Mouse (Mus musculus): Measurements from ENCODE around the gene Bri3bp. TPM values are rescaled to one million over a fixed set of nuclear protein-coding genes. Genes with fewer than 3 reads are reported as not detected.
A peak's percentile ranks its signal among the peaks of the same experiment; 100 is the strongest.

Gene Bri3bp
- polyA plus RNA-seq, 1 experiment = 34.8 TPM

- H3K4me1 ChIP-seq (ENCODE audit: control insufficient read depth, insufficient read depth, low read length) = peaks cover 5% of the 10 kb centered on the region; the same call in 1 of the 2 replicates
- no peak overlapping the region for H3K27ac ChIP-seq (ENCODE audit: insufficient read depth, low read length)
- no peak for TF ChIP-seq CTCF (IDR thresholded peaks at IDR 0.05; ENCODE audit: extremely low read depth, insufficient read depth, low read length)
- TF ChIP-seq POLR2A (IDR thresholded peaks at IDR 0.05; ENCODE audit: extremely low read depth, insufficient read depth, low read length) = no peak
- no peak overlapping the region for H3K4me3 ChIP-seq (ENCODE audit: insufficient read depth, low read length)
Observed at GRCm38 (mm10) chr5:125502186-125502585, 60.8 kb downstream of the Bri3bp start.

- TF ChIP-seq CTCF (IDR thresholded peaks at IDR 0.05; ENCODE audit: extremely low read depth, insufficient read depth, low read length) (no peak), POLR2A (IDR thresholded peaks at IDR 0.05; ENCODE audit: extremely low read depth, insufficient read depth, low read length) (no peak)
- H3K4me3 ChIP-seq (ENCODE audit: insufficient read depth, low read length) = no peak overlapping the region
- H3K27ac ChIP-seq (ENCODE audit: insufficient read depth, low read length) = no peak overlapping the region
- peaks cover 5% of the 10 kb centered on the region; the same call in 1 of the 2 replicates for H3K4me1 ChIP-seq (ENCODE audit: control insufficient read depth, insufficient read depth, low read length)
Observed at GRCm38 (mm10) chr5:125503628-125504027, 62.3 kb downstream of the Bri3bp start.

- TF ChIP-seq CTCF (IDR thresholded peaks at IDR 0.05; ENCODE audit: extremely low read depth, insufficient read depth, low read length) = no peak
- TF ChIP-seq POLR2A (IDR thresholded peaks at IDR 0.05; ENCODE audit: extremely low read depth, insufficient read depth, low read length) = no peak
- Histone ChIP-seq H3K4me3 (ENCODE audit: insufficient read depth, low read length) (no peak overlapping the region), H3K4me1 (ENCODE audit: control insufficient read depth, insufficient read depth, low read length) (peaks cover 5% of the 10 kb centered on the region; the same call in 1 of the 2 replicates), H3K27ac (ENCODE audit: insufficient read depth, low read length) (no peak overlapping the region)
Observed at GRCm38 (mm10) chr5:125504692-125505091, 63.3 kb downstream of the Bri3bp start.

- no peak overlapping the region for H3K4me3 ChIP-seq (ENCODE audit: insufficient read depth, low read length)
- peaks cover 5% of the 10 kb centered on the region; the same call in 1 of the 2 replicates for H3K4me1 ChIP-seq (ENCODE audit: control insufficient read depth, insufficient read depth, low read length)
- no peak for TF ChIP-seq CTCF (IDR thresholded peaks at IDR 0.05; ENCODE audit: extremely low read depth, insufficient read depth, low read length)
- no peak for TF ChIP-seq POLR2A (IDR thresholded peaks at IDR 0.05; ENCODE audit: extremely low read depth, insufficient read depth, low read length)
- H3K27ac ChIP-seq (ENCODE audit: insufficient read depth, low read length) = no peak overlapping the region
Observed at GRCm38 (mm10) chr5:125505968-125506367, 64.6 kb downstream of the Bri3bp start.

- Histone ChIP-seq H3K27ac (ENCODE audit: insufficient read depth, low read length) (no peak overlapping the region), H3K4me1 (ENCODE audit: control insufficient read depth, insufficient read depth, low read length) (peaks cover 5% of the 10 kb centered on the region; the same call in 1 of the 2 replicates), H3K4me3 (ENCODE audit: insufficient read depth, low read length) (no peak overlapping the region)
- TF ChIP-seq CTCF (IDR thresholded peaks at IDR 0.05; ENCODE audit: extremely low read depth, insufficient read depth, low read length) = no peak
- no peak for TF ChIP-seq POLR2A (IDR thresholded peaks at IDR 0.05; ENCODE audit: extremely low read depth, insufficient read depth, low read length)
Observed at GRCm38 (mm10) chr5:125507582-125507981, 66.2 kb downstream of the Bri3bp start.

- TF ChIP-seq CTCF (IDR thresholded peaks at IDR 0.05; ENCODE audit: extremely low read depth, insufficient read depth, low read length) = no peak
- TF ChIP-seq POLR2A (IDR thresholded peaks at IDR 0.05; ENCODE audit: extremely low read depth, insufficient read depth, low read length) = no peak
- Histone ChIP-seq H3K4me1 (ENCODE audit: control insufficient read depth, insufficient read depth, low read length) (peaks cover 7% of the 10 kb centered on the region), H3K27ac (ENCODE audit: insufficient read depth, low read length) (no peak overlapping the region), H3K4me3 (ENCODE audit: insufficient read depth, low read length) (no peak overlapping the region)
Observed at GRCm38 (mm10) chr5:125508006-125508405, 66.6 kb downstream of the Bri3bp start.

- H3K4me3 ChIP-seq (ENCODE audit: insufficient read depth, low read length) = no peak overlapping the region
- no peak overlapping the region for H3K27ac ChIP-seq (ENCODE audit: insufficient read depth, low read length)
- H3K4me1 ChIP-seq (ENCODE audit: control insufficient read depth, insufficient read depth, low read length) = peaks cover 6% of the 10 kb centered on the region
- TF ChIP-seq CTCF (IDR thresholded peaks at IDR 0.05; ENCODE audit: extremely low read depth, insufficient read depth, low read length) (peak; percentile 83), POLR2A (IDR thresholded peaks at IDR 0.05; ENCODE audit: extremely low read depth, insufficient read depth, low read length) (no peak)
Observed at GRCm38 (mm10) chr5:125509541-125509940, 68.2 kb downstream of the Bri3bp start.

Other genes with a start within 250 kb of the Bri3bp start
- gene Scarb1, start 100.5 kb upstream of the Bri3bp start, polyA plus RNA-seq (2012; rRNA removed) = 32.6 and 33.8 TPM in 2 replicates
- gene Gm10382, start 52.2 kb upstream of the Bri3bp start, polyA plus RNA-seq (2012; rRNA removed) = 0.21 and 0.36 TPM in 2 replicates
- gene Ubc, start 51.4 kb upstream of the Bri3bp start, polyA plus RNA-seq (2012; rRNA removed) = 769 and 804 TPM in 2 replicates
- 16.2 and 16.9 TPM in 2 replicates for gene Dhx37, start 7.4 kb upstream of the Bri3bp start, polyA plus RNA-seq (2012; rRNA removed)
- 51.5 and 51.8 TPM in 2 replicates for gene Aacs, start 34.2 kb downstream of the Bri3bp start, polyA plus RNA-seq (2012; rRNA removed)
- 31.5 and 36.1 TPM in 2 replicates for gene Tmem132b, start 90.2 kb downstream of the Bri3bp start, polyA plus RNA-seq (2012; rRNA removed)

Data from cortical plate, adult 2 months (tissue).